Mouse (Mus musculus) adipocyte (in vitro differentiated cells): ENCODE data around the gene Shpk.

Source experiments
- DNase-seq: peaks from one replicate; pipeline ENCODE4 v3.0.0-alpha.2; 2016; ENCODE audit warnings: low spot score

Gene Shpk

GRCm38 (mm10) chr11:73199230-73199712 lies at the start of gene Shpk:
TSS of gene Shpk (plus strand) at chr11:73199460.
- peak; percentile 95 for DNase-seq

- DNase-seq = no peak
Observed at GRCm38 (mm10) chr11:73155071-73155470, 44.2 kb upstream of the Shpk start.

GRCm38 (mm10) chr11:73159957-73160810 lies 39.1 kb upstream of the Shpk start, which contains the start of gene P2rx5:
TSS of gene P2rx5 (plus strand) at chr11:73160421.
- DNase-seq = no peak

- DNase-seq = no peak
Observed at GRCm38 (mm10) chr11:73160811-73161200, 38.5 kb upstream of the Shpk start.

- DNase-seq = no peak
Observed at GRCm38 (mm10) chr11:73161616-73162015, 37.6 kb upstream of the Shpk start.

GRCm38 (mm10) chr11:73162284-73162683 lies 37.0 kb upstream of the Shpk start:
- DNase-seq = no peak

- DNase-seq = no peak
Observed at GRCm38 (mm10) chr11:73168071-73168470, 31.2 kb upstream of the Shpk start.

- DNase-seq = no peak
Observed at GRCm38 (mm10) chr11:73168576-73168975, 30.7 kb upstream of the Shpk start.

GRCm38 (mm10) chr11:73169231-73169630 lies 30.0 kb upstream of the Shpk start:
- DNase-seq = peak; percentile 61

GRCm38 (mm10) chr11:73172186-73172585 lies 27.1 kb upstream of the Shpk start:
- DNase-seq = peak; percentile 53

- DNase-seq = peak; percentile 86
Observed at GRCm38 (mm10) chr11:73175612-73176011, 23.6 kb upstream of the Shpk start.

- DNase-seq = peak; percentile 66
Observed at GRCm38 (mm10) chr11:73176186-73176585, 23.1 kb upstream of the Shpk start.

- DNase-seq = peak; percentile 98
Observed at GRCm38 (mm10) chr11:73176608-73177508, 22.4 kb upstream of the Shpk start, which contains the start of the genes Emc6 and Tax1bp3. TSS of gene Emc6 (minus strand) at chr11:73177037. TSS of gene Tax1bp3 (plus strand) at chr11:73177083.

- DNase-seq = peak; percentile 80
Observed at GRCm38 (mm10) chr11:73177509-73177875, 21.8 kb upstream of the Shpk start.

- no peak for DNase-seq
Observed at GRCm38 (mm10) chr11:73177895-73178294, 21.4 kb upstream of the Shpk start.

- DNase-seq = no peak
Observed at GRCm38 (mm10) chr11:73185872-73186615, 13.2 kb upstream of the Shpk start.

GRCm38 (mm10) chr11:73187231-73187630 lies 12.0 kb upstream of the Shpk start:
- DNase-seq = no peak

- DNase-seq = peak; percentile 44
Observed at GRCm38 (mm10) chr11:73193047-73193446, 6.2 kb upstream of the Shpk start.

GRCm38 (mm10) chr11:73194444-73194843 lies 4.8 kb upstream of the Shpk start:
- no peak for DNase-seq

- no peak for DNase-seq
Observed at GRCm38 (mm10) chr11:73198190-73198589, 1.1 kb upstream of the Shpk start.

- peak; percentile 90 for DNase-seq
Observed at GRCm38 (mm10) chr11:73198603-73199229, 544 bp upstream of the Shpk start, which contains the start of gene Ctns. TSS of gene Ctns (minus strand) at chr11:73199042.
